Mouse (Mus musculus) MEL (cell line): ENCODE data around the gene Exoc3l. TPM values are rescaled to one million over a fixed set of nuclear protein-coding genes. Genes with fewer than 3 reads are reported as not detected.

ENCODE experiments used
- DNase-seq: peaks from one replicate; pipeline ENCODE4 v3.0.0; 2011; ENCODE audit warnings: low read depth, low spot score
- H3K27ac ChIP-seq: 2 replicates; pipeline ENCODE4 v1.5.1; 2012; ENCODE audit warnings: low read depth, mild to moderate bottlenecking, control low read depth, low read length, moderate library complexity; ENCODE audit not compliant: control insufficient read depth
- H3K27me3 ChIP-seq, 2 experiments: fragments of 150-350 bp in 1 of 2; sonication (generic) in 1 of 2; 2 replicates each; pipeline ENCODE4 v1.6.1; 2012; ENCODE audit warnings: low read length in 2 of 2, mild to moderate bottlenecking in 2 of 2, improper control_type of control experiment in 1 of 2, moderate library complexity in 1 of 2; ENCODE audit not compliant: insufficient read depth in 2 of 2, control insufficient read depth in 1 of 2
- H3K36me3 ChIP-seq, 2 experiments: 2 replicates each; pipeline ENCODE4 v1.6.1; 2012 to 2014; ENCODE audit warnings: low read length in 2 of 2, improper control_type of control experiment in 1 of 2, inconsistent platforms in 1 of 2, mild to moderate bottlenecking in 1 of 2; ENCODE audit not compliant: insufficient read depth in 2 of 2, control insufficient read depth in 1 of 2
- H3K4me1 ChIP-seq, 2 experiments: fragments of 150-350 bp in 1 of 2; sonication (generic) in 1 of 2; 2 replicates each; pipeline ENCODE4 v1.6.1; 2012; ENCODE audit warnings: low read length in 2 of 2, improper control_type of control experiment in 1 of 2, mild to moderate bottlenecking in 1 of 2; ENCODE audit not compliant: insufficient read depth in 2 of 2, control insufficient read depth in 1 of 2
- H3K4me3 ChIP-seq, 2 experiments: fragments of 150-350 bp in 1 of 2; sonication (generic) in 1 of 2; 2 replicates each; pipeline ENCODE4 v1.5.1; 2012; ENCODE audit warnings: low read depth in 2 of 2, low read length in 2 of 2, mild to moderate bottlenecking in 2 of 2, moderate library complexity in 2 of 2, control low read depth in 1 of 2, improper control_type of control experiment in 1 of 2; ENCODE audit not compliant: control insufficient read depth in 1 of 2, insufficient read depth in 1 of 2
- H3K79me2 ChIP-seq: 2 replicates; pipeline ENCODE4 v1.6.1; 2012; ENCODE audit warnings: mild to moderate bottlenecking, low read length, moderate library complexity; ENCODE audit not compliant: control insufficient read depth, poor library complexity, insufficient read depth
- H3K9ac ChIP-seq: 2 replicates; pipeline ENCODE4 v1.6.1; 2012; ENCODE audit warnings: low read depth, mild to moderate bottlenecking, control low read depth, low read length, moderate library complexity; ENCODE audit not compliant: control insufficient read depth, poor library complexity, severe bottlenecking
- H3K9me3 ChIP-seq: fragments of 150-350 bp; sonication (generic); replicated peaks from 2 replicates; pipeline ENCODE4 v1.6.1; 2012; ENCODE audit warnings: mild to moderate bottlenecking, low read length, improper control_type of control experiment, moderate library complexity; ENCODE audit not compliant: insufficient read depth
- CHD1 ChIP-seq: IDR thresholded peaks from 2 replicates; pipeline ENCODE4 v1.6.1; 2012; ENCODE audit warnings: low read depth, mild to moderate bottlenecking, inconsistent platforms, low read length, improper control_type of control experiment
- CHD2 ChIP-seq: IDR thresholded peaks from 2 replicates; pipeline ENCODE4 v1.6.1; 2011; ENCODE audit warnings: low read length, improper control_type of control experiment
- CTCF ChIP-seq, 3 experiments: IDR thresholded peaks in 2 of 3; conservative IDR thresholded peaks in 1 of 3; 2 replicates each; pipeline ENCODE4 v1.5.1; 2011 to 2012; ENCODE audit warnings: low read length in 3 of 3, low read depth in 2 of 3, mild to moderate bottlenecking in 2 of 3, improper control_type of control experiment in 1 of 3, inconsistent platforms in 1 of 3, mixed read lengths in 1 of 3, moderate library complexity in 1 of 3; ENCODE audit not compliant: control insufficient read depth in 1 of 3, insufficient read depth in 1 of 3, poor library complexity in 1 of 3, severe bottlenecking in 1 of 3
- E2F4 ChIP-seq: IDR thresholded peaks from 2 replicates; pipeline ENCODE4 v1.6.1; 2011; ENCODE audit warnings: low read depth, low read length, improper control_type of control experiment, borderline replicate concordance
- GATA1 ChIP-seq: IDR thresholded peaks from 2 replicates; pipeline ENCODE4 v1.6.1; 2011; ENCODE audit warnings: low read depth, low read length, improper control_type of control experiment
- KAT2A ChIP-seq: conservative IDR thresholded peaks from 2 replicates; pipeline ENCODE4 v1.6.1; 2012; ENCODE audit warnings: low read depth, low read length, improper control_type of control experiment, inconsistent platforms
- MXI1 ChIP-seq: IDR thresholded peaks from 2 replicates; pipeline ENCODE4 v1.6.1; 2011; ENCODE audit warnings: mild to moderate bottlenecking, low read depth, low read length, improper control_type of control experiment
- NELFE ChIP-seq: IDR thresholded peaks from 2 replicates; pipeline ENCODE4 v1.6.1; 2011; ENCODE audit warnings: low read depth, low read length, improper control_type of control experiment
- RAD21 ChIP-seq: IDR thresholded peaks from 2 replicates; pipeline ENCODE4 v1.6.1; 2011; ENCODE audit warnings: mild to moderate bottlenecking, low read depth, low read length, improper control_type of control experiment
- RCOR1 ChIP-seq: IDR thresholded peaks from 2 replicates; pipeline ENCODE4 v1.6.1; 2012; ENCODE audit warnings: low read depth, mild to moderate bottlenecking, inconsistent platforms, low read length, improper control_type of control experiment
- TAL1 ChIP-seq: IDR thresholded peaks from 2 replicates; pipeline ENCODE4 v1.6.1; 2012; ENCODE audit warnings: mild to moderate bottlenecking, inconsistent platforms, low read length, moderate library complexity, mixed read lengths
- TBP ChIP-seq: IDR thresholded peaks from 2 replicates; pipeline ENCODE4 v1.8.0; 2011; ENCODE audit warnings: low read depth, low read length, improper control_type of control experiment
- TCF12 ChIP-seq: IDR thresholded peaks from 2 replicates; pipeline ENCODE4 v1.6.1; 2014; ENCODE audit warnings: low read depth, mild to moderate bottlenecking, inconsistent platforms, low read length, improper control_type of control experiment, moderate library complexity
- USF2 ChIP-seq, 2 experiments: IDR thresholded peaks; 2 replicates each; pipeline ENCODE4 v1.6.1; 2011 to 2012; ENCODE audit warnings: improper control_type of control experiment in 2 of 2, low read length in 2 of 2, borderline replicate concordance in 1 of 2, inconsistent platforms in 1 of 2, low read depth in 1 of 2, mild to moderate bottlenecking in 1 of 2; ENCODE audit not compliant: insufficient read depth in 1 of 2
- polyA plus RNA-seq, 2 experiments: library from polyadenylated mRNA; stranded (reverse) in 1 of 2; unstranded in 1 of 2; fragments of >175 nt in 1 of 2; fragments of >200 nt in 1 of 2; gene quantifications; 2 replicates each; pipeline versions ENCODE4 v1.2.1 to v1.2.4; 2012; ENCODE audit warnings: low replicate concordance in 2 of 2, low read depth in 1 of 2; ENCODE audit not compliant: insufficient read length in 2 of 2, insufficient read depth in 1 of 2, missing spikeins in 1 of 2
- total RNA-seq: library from RNA; depleted of rRNA; stranded (reverse); fragments of 300-350 nt; gene quantifications from 2 replicates; pipeline ENCODE4 v1.2.3, GENCODE M21; 2012

The Exoc3l gene
- total and polyA plus RNA-seq, 3 experiments: 0.69 to 2.0 TPM; not detected in 1

- Histone ChIP-seq H3K79me2 (peaks cover 14% of the 10 kb centered on the region), H3K4me1 (peaks cover 0 to 23% of the 10 kb centered on the region in 2 experiments; a peak in 2 of 4 replicates), H3K27me3 (no peaks in the 10 kb centered on the region), H3K9me3 (no peaks in the 10 kb centered on the region), H3K36me3 (peaks cover 0 to 18% of the 10 kb centered on the region in 2 experiments; a peak in 2 of 4 replicates), H3K9ac (no peak overlapping the region), H3K27ac (no peak overlapping the region), H3K4me3 (no peak overlapping the region)
- no peak for DNase-seq
- TF ChIP-seq CTCF (IDR thresholded peaks at IDR 0.05 in 2 of 3, conservative IDR thresholded peaks at IDR 0.05 in 1 of 3; ENCODE audit: control insufficient read depth in 1 of 3, insufficient read depth in 1 of 3, low read depth in 2 of 3, low read length in 3 of 3, poor library complexity in 1 of 3, severe bottlenecking in 1 of 3) (0 out of 6 replicates have a peak, but pooled peaks of 1 of the 3 experiments have one; percentile 8), CHD2 (no peak), RCOR1 (no peak), TAL1 (no peak)
These were observed 36.1 kb downstream of the Exoc3l start for GRCm38 (mm10) chr8:105259721-105260320.

- Histone ChIP-seq H3K9me3 (no peaks in the 10 kb centered on the region), H3K79me2 (peaks cover 9% of the 10 kb centered on the region), H3K27me3 (no peaks in the 10 kb centered on the region), H3K4me1 (peaks cover 0 to 23% of the 10 kb centered on the region in 2 experiments; a peak in 2 of 4 replicates), H3K4me3 (no peak overlapping the region), H3K27ac (no peak overlapping the region), H3K36me3 (peaks cover 0 to 18% of the 10 kb centered on the region in 2 experiments; a peak in 2 of 4 replicates), H3K9ac (no peak overlapping the region)
- no peak for DNase-seq
- TF ChIP-seq GATA1: no peak
- TF ChIP-seq TAL1: no peak
- no peak for TF ChIP-seq TCF12
- TF ChIP-seq NELFE: no peak
- TF ChIP-seq CHD1: no peak
These were observed 36.8 kb downstream of the Exoc3l start for GRCm38 (mm10) chr8:105258911-105259720.

GRCm38 (mm10) chr8:105257318-105258114, 38.4 kb downstream of the Exoc3l start:
- Histone ChIP-seq H3K27me3 (no peaks in the 10 kb centered on the region), H3K9ac (no peak overlapping the region), H3K36me3 (peaks cover 0 to 26% of the 10 kb centered on the region in 2 experiments; a peak in 2 of 4 replicates), H3K4me3 (no peak overlapping the region), H3K9me3 (no peaks in the 10 kb centered on the region), H3K4me1 (peaks cover 2 to 30% of the 10 kb centered on the region in 2 experiments; a peak in 3 of 4 replicates), H3K27ac (no peak overlapping the region), H3K79me2 (no peaks in the 10 kb centered on the region; the same call in 1 of the 2 replicates)
- no peak for DNase-seq
- TF ChIP-seq MXI1: no peak
- no peak for TF ChIP-seq TBP
- peak; percentile 3; the same call in 1 of the 2 replicates for TF ChIP-seq RAD21
- TF ChIP-seq E2F4: no peak
- TF ChIP-seq CTCF (IDR thresholded peaks at IDR 0.05 in 2 of 3, conservative IDR thresholded peaks at IDR 0.05 in 1 of 3; ENCODE audit: control insufficient read depth in 1 of 3, insufficient read depth in 1 of 3, low read depth in 2 of 3, low read length in 3 of 3, poor library complexity in 1 of 3, severe bottlenecking in 1 of 3): 0 out of 6 replicates have a peak, but pooled peaks of 1 of the 3 experiments have one; percentile 7
- no peak for TF ChIP-seq USF2 (IDR thresholded peaks at IDR 0.05; ENCODE audit: borderline replicate concordance in 1 of 2, insufficient read depth in 1 of 2, low read depth in 1 of 2, low read length in 2 of 2)
- no peak for TF ChIP-seq KAT2A
